33 mouse cellular contexts compared by ENCODE assay signal in genomic region chr7:75080163-75080562, GRCm38 (mm10).
"Had no signal": no experiment of that assay in that cellular context is flagged by ENCODE, and none has a peak within 500 bp of the region (broad histone marks: within the 10 kb centered on the region; RNA-seq: fewer than 3 reads in every experiment).

No protein-coding gene starts in this region.

- DNase-seq: heart, postnatal 10 days; heart, postnatal 14 days; heart, postnatal 36 days; heart, postnatal 4 days; kidney, adult 11 months; kidney, adult 18-20 months; kidney, adult 2 months; kidney, adult 8-10 months; kidney, adult 9 months; kidney, postnatal 10 days; kidney, postnatal 14 days; kidney, postnatal 25 days; kidney, postnatal 36 days; kidney, postnatal 4 days; layer of hippocampus, adult 9-11 months; layer of hippocampus, postnatal 36 days had no signal

- H3K9me3 ChIP-seq: heart, embryonic 13.5 days; heart, embryonic 15.5 days; hindbrain, embryonic 10.5 days; hindbrain, embryonic 12.5 days; hindbrain, embryonic 13.5 days; hindbrain, embryonic 15.5 days; intestine, embryonic 15.5 days; kidney, embryonic 15.5 days had no signal

- H3K4me3 ChIP-seq: heart, embryonic 13.5 days; heart, embryonic 15.5 days; hindbrain, embryonic 10.5 days; hindbrain, embryonic 12.5 days; hindbrain, embryonic 13.5 days; hindbrain, embryonic 15.5 days; intestine, embryonic 15.5 days; kidney, embryonic 15.5 days; layer of hippocampus, adult 2 months; left cerebral cortex, adult 2 months had no signal

- H3K4me1 ChIP-seq: heart, embryonic 13.5 days; heart, embryonic 15.5 days; hindbrain, embryonic 10.5 days; hindbrain, embryonic 12.5 days; intestine, embryonic 15.5 days; kidney, embryonic 15.5 days had no signal

- H3K27ac ChIP-seq: heart, embryonic 13.5 days; heart, embryonic 15.5 days; hindbrain, embryonic 10.5 days; hindbrain, embryonic 12.5 days; hindbrain, embryonic 13.5 days; hindbrain, embryonic 14.5 days; hindbrain, embryonic 15.5 days; hindbrain, postnatal 0 days; intestine, embryonic 15.5 days; kidney, embryonic 15.5 days; kidney, postnatal 0 days; layer of hippocampus, adult 2 months; left cerebral cortex, adult 2 months had no signal

- H3K27me3 ChIP-seq: heart, embryonic 13.5 days; heart, embryonic 15.5 days; hindbrain, embryonic 12.5 days; hindbrain, embryonic 13.5 days; hindbrain, embryonic 15.5 days; intestine, embryonic 15.5 days; kidney, embryonic 15.5 days had no signal

- H3K36me3 ChIP-seq: heart, embryonic 13.5 days; heart, embryonic 15.5 days; hindbrain, embryonic 10.5 days; hindbrain, embryonic 12.5 days; hindbrain, embryonic 13.5 days; hindbrain, embryonic 15.5 days; intestine, embryonic 15.5 days; kidney, embryonic 15.5 days had no signal

- ATAC-seq: hindbrain, embryonic 16.5 days; hindbrain, postnatal 0 days; inflammation-experienced regulatory T-cells, adult 6 months; intestine, embryonic 15.5 days; intestine, embryonic 16.5 days; intestine, postnatal 0 days had no signal
